Mouse (Mus musculus) monocyte, adult 2 months (primary cell): Measurements from ENCODE around the gene Spint2.

Experiments
- DNase-seq, 2 experiments: peaks; one replicate each; pipeline ENCODE4 v3.0.0; 2022; ENCODE audit warnings: low spot score in 2 of 2, low read depth in 1 of 2

Spint2 gene

GRCm38 (mm10) chr7:29282074-29282554 is 402 bp upstream of the Spint2 start:
- no peak for DNase-seq

GRCm38 (mm10) chr7:29280801-29281200 is 911 bp downstream of the Spint2 start:
- no peak for DNase-seq

- DNase-seq = no peak
Measured at GRCm38 (mm10) chr7:29279924-29280323, 1.8 kb downstream of the Spint2 start.

GRCm38 (mm10) chr7:29279261-29279660 is 2.5 kb downstream of the Spint2 start:
- DNase-seq = no peak

- no peak for DNase-seq
Measured at GRCm38 (mm10) chr7:29277510-29277909, 4.2 kb downstream of the Spint2 start.

- DNase-seq = no peak
Measured at GRCm38 (mm10) chr7:29276715-29277114, 5.0 kb downstream of the Spint2 start.

- no peak for DNase-seq
Measured at GRCm38 (mm10) chr7:29271687-29272465, 9.8 kb downstream of the Spint2 start.

DNA sequence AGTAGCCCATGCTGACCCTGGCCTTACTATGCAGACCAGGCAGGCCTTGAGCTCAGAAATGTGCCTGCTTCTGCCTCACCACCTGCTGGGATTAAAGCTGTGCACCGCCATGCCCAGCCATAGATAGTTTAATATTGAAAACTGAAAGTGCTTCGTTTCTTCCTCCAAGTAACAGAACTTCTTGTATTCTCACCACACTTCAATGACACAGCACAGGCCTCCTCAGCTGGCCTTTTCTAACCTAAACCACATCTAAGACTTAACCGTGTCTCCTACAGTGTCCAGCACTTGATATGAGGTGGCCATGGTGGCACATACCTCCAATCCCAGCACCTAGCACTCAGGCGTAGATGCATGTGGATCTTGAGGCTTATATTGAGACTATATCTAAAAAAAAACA is 11.3 kb downstream of the Spint2 start:
- DNase-seq = no peak

GRCm38 (mm10) chr7:29266931-29267330 is 14.8 kb downstream of the Spint2 start:
- DNase-seq = no peak

DNA sequence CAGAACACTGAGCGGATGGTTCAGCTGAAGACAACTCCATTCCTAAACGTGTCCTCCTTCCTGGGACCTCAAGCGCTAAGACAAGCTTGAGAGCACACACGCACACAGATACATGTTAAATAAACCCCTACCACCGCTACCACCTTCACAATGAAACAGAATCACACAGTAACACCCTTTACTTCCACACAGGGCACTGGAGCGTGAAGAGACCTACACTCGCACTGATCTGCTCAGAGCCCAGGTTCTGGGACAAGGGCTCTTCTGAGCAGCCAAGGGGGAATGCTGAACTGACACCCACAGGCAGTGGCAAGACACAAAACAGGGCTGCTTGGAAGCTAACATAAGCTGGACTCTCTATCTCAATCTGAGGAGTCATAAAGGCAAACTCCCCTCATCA is 16.1 kb downstream of the Spint2 start:
- DNase-seq = no peak

GRCm38 (mm10) chr7:29263831-29264230 is 17.9 kb downstream of the Spint2 start:
- no peak for DNase-seq

DNA sequence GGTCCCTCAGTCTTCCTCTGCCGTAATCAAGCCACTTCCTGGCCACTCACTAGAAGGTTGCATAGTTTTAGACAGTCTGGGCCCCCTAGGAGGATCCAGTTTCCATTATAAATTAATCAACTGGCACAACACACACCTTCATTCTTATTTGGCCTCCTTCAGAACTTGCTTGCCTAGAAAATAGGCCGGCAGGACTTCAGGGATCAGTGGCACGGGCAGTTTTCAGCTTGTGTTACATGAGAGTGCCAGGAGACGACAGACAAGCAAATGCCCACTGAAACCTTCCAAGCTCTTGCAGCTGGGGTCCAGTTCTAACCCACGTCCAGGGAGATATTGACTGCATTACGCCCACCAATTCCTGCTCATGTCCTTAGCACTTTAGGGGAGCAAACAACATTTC is 19.6 kb downstream of the Spint2 start:
- no peak for DNase-seq

DNA sequence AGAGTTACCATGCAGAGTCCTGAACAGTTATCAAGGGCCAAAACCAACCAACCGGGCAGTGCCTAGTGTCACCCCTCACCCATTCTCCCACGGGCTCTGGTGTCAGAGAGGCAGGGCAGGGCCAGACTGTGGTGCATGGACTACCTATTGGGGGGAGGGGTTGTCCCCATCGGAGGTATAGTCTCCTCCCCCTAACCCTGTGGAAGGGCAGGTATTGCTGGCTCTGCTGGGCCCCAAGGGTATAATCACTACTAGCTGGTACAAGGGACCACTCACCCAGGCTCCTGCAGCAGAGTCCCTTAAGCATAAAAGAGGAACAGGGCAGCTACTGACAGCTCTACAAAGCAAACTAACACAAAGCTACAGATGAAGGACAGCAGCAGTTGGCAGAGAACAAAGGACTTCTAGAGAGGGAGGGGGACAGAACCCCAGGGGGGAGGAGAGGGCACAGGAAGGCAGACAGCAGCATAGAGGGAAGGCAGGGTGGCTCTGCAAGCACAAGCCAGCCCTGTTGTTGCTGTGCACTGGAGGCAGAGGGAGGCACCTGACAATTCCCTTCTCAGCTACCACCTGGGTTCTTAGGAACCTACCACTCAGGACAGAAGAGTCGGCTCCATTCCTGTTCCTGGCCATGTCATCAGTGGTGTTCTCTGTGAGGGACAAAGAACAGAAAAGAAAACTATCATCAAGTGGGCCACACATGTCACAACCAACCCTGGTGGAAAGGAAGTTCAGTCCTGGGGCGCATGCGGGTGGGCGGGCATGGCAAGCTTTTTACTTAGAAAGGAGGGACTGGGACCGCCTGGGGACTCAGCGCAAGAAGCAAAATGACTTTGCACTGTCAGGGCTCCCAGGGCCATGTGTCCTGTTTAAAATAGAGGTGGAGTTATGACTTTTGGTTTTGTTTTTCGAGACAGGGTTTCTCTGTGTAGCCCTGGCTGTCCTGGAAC is 21.7 kb downstream of the Spint2 start:
- no peak for DNase-seq

DNA sequence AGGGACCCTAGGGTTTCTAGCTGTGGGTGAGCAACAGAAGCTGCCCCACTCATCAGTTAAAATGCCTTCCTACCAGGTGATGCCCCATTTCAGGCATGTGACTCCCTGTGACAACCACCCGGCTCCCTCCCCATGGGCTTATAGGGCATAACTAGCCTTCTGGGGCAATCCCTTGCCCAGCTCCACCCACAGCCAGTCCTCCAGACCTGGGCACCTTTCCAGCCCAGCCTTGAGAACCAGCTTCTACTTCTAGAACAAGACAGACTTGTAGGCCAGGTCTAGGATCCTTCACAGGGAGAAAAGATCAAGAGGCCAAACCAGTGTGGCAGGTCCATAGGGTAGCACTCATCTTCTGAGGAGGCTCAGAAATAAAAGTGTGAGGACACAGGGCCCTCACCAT is 24.3 kb downstream of the Spint2 start:
- DNase-seq = no peak

DNA sequence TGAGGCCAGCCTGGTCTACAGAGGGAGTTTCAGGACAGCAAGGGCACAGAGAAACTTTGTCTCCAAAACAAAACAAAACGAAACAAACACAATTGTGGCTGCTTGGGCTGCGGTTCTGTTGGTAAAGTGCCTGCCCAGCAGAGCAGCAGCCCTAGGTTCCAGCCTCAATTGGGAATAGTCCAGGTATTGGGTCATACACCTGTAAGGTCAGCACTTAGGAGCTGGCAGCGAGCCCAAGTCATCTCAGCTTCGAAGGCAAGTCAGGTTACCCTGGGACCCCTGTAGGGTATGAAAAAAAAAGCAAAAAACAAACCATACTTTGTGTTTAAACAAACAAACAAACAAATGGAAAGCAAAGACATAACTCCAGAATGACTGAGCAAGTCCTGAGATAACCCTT is 25.8 kb downstream of the Spint2 start:
- DNase-seq = no peak

GRCm38 (mm10) chr7:29253842-29254241 is 27.9 kb downstream of the Spint2 start:
- DNase-seq = no peak

- no peak for DNase-seq
Measured at GRCm38 (mm10) chr7:29251166-29251565, 30.5 kb downstream of the Spint2 start.

- no peak for DNase-seq
Measured at GRCm38 (mm10) chr7:29248261-29248841, 33.4 kb downstream of the Spint2 start, which contains the start of gene 2200002D01Rik. Gene 2200002D01Rik (minus strand): TSS chr7:29248466.

GRCm38 (mm10) chr7:29247706-29248105 is 34.0 kb downstream of the Spint2 start:
- DNase-seq = no peak

- peak; percentile 30 to 55 for DNase-seq
Measured at GRCm38 (mm10) chr7:29247314-29247700, 34.4 kb downstream of the Spint2 start.

DNA sequence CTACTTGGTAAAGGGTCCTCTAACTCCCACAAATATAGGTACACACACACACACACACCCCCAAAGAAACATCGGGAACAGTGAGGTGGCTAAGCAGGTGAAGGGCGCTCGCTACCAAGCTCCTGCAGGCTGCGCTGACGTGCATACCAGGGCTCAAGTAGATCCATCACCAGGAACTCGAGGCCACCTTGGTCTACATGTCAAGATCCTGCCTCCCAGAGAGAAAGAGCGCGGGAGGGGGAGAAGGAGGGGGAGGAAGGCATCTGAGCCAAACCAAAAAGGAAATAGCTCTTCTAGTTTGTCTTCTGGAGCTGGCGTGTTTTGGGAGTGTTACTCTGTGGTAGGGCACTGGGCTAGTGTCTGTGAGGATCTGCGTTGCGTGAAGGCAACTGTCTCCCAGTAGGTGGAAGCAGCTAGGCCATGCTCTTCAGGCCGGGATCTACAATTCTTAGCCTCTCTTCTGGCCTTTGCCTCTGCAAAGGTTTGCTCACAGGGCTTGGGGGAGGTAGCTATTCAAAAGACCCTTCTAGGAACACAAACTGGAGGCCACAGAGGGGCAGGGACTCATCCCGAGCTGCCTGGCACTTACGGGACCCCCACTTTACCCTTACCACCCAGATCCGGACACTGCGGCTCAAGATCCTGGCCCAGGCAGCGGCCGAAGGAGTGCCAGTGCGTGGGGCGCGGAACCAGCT is 34.9 kb downstream of the Spint2 start:
- no peak for DNase-seq
